Mouse (Mus musculus) embryonic facial prominence, embryonic 11.5 days (tissue): Measurements from ENCODE around the gene Pcbp4. TPM values are rescaled to one million over a fixed set of nuclear protein-coding genes. Genes with fewer than 3 reads are reported as not detected.

Source experiments
- ATAC-seq: fragments of 200-750 bp; cut with Nextera tagmentation; replicated peaks from 2 replicates; pipeline ENCODE4 v1.8.0; 2017; ENCODE audit warnings: low read depth; ENCODE audit not compliant: insufficient number of reproducible peaks, low FRiP score, low TSS enrichment
- DNase-seq: peaks from one replicate; pipeline ENCODE4 v3.0.0-alpha.2; 2015; ENCODE audit warnings: low spot score
- H3K27ac ChIP-seq: fragments of 300-500 bp; sonication (generic); replicated peaks from 2 replicates; pipeline ENCODE4 v1.5.1; 2014; ENCODE audit warnings: mild to moderate bottlenecking, low read depth, low read length, control low read depth
- H3K27me3 ChIP-seq: fragments of 300-500 bp; sonication (generic); 2 replicates; pipeline ENCODE4 v1.6.1; 2014; ENCODE audit warnings: mild to moderate bottlenecking, low read length, moderate library complexity, mixed read lengths; ENCODE audit not compliant: control insufficient read depth, insufficient read depth
- H3K36me3 ChIP-seq: fragments of 300-500 bp; sonication (generic); replicated peaks from 2 replicates; pipeline ENCODE4 v1.6.1; 2014; ENCODE audit warnings: low read depth, mild to moderate bottlenecking, low read length, moderate library complexity, mixed read lengths; ENCODE audit not compliant: control insufficient read depth, insufficient read depth
- H3K4me1 ChIP-seq: fragments of 300-500 bp; sonication (generic); 2 replicates; pipeline ENCODE4 v1.6.1; 2014; ENCODE audit warnings: low read length, mixed read lengths; ENCODE audit not compliant: control insufficient read depth, insufficient read depth
- H3K4me2 ChIP-seq: fragments of 300-500 bp; sonication (generic); 2 replicates; pipeline ENCODE4 v1.6.1; 2014; ENCODE audit warnings: low read depth, mild to moderate bottlenecking, control low read depth, low read length, moderate library complexity
- H3K4me3 ChIP-seq: fragments of 300-500 bp; sonication (generic); 2 replicates; pipeline ENCODE4 v1.5.1; 2014; ENCODE audit warnings: low read depth, low read length, control low read depth
- H3K9ac ChIP-seq: fragments of 300-500 bp; sonication (generic); replicated peaks from 2 replicates; pipeline ENCODE4 v1.6.1; 2014; ENCODE audit warnings: mild to moderate bottlenecking, control low read depth, low read length
- H3K9me3 ChIP-seq: fragments of 300-500 bp; sonication (generic); replicated peaks from 2 replicates; pipeline ENCODE4 v1.6.1; 2016; ENCODE audit warnings: mild to moderate bottlenecking, low read length, inconsistent platforms, mixed read lengths; ENCODE audit not compliant: control insufficient read depth
- WGBS: fragments of 180-500 bp; shearing (Covaris S2); extraction: QIAGEN DNeasy Blood & Tissue Kit; methylation state at CpG from one replicate; pipeline ENCODE4 v1.1.7; 2014; 5-methylcytosine and 5-hydroxymethylcytosine counted together
- polyA plus RNA-seq: library from polyadenylated mRNA; unstranded; fragments of >200 nt; fragmentation: Nextera tagmentation; extraction: Ambion mirVana; gene quantifications from 2 replicates; pipeline ENCODE4 v1.2.1, GENCODE M21; 2014

Gene Pcbp4
- polyA plus RNA-seq, 1 experiment from 2014 or later, result 165 TPM

- Histone ChIP-seq H3K27me3 (no peaks in the 10 kb centered on the region), H3K27ac (peak overlapping the region; percentile 91), H3K9me3 (no peaks in the 10 kb centered on the region), H3K9ac (peak overlapping the region; percentile 70), H3K36me3 (peaks cover 10% of the 10 kb centered on the region), H3K4me3 (peak overlapping the region; percentile 93), H3K4me2 (peak overlapping the region; percentile 70), H3K4me1 (no peaks in the 10 kb centered on the region)
- ATAC-seq (peak; percentile 69), DNase-seq (no peak)
- WGBS, result 25% methylated on average over 11 of the region's 11 CpGs
Measured at GRCm38 (mm10) chr9:106428719-106429220, 24.3 kb upstream of the Pcbp4 start.

GRCm38 (mm10) chr9:106429221-106430014, 23.7 kb upstream of the Pcbp4 start, which contains the start of gene Rpl29:
Gene Rpl29, plus strand, starts transcription at chr9:106429454.
- H3K9me3 ChIP-seq, result no peaks in the 10 kb centered on the region
- ATAC-seq, result peak; percentile 90
- no peaks in the 10 kb centered on the region for H3K4me1 ChIP-seq
- peak within 1 kb of the TSS; percentile 93 for H3K9ac ChIP-seq
- DNase-seq, result peak; percentile 99
- H3K4me2 ChIP-seq, result peak within 1 kb of the TSS; percentile 70
- peak within 1 kb of the TSS; percentile 91 for H3K27ac ChIP-seq
- H3K4me3 ChIP-seq, result peak within 1 kb of the TSS; percentile 93
- H3K36me3 ChIP-seq, result peaks cover 10% of the 10 kb centered on the region
- WGBS, result under 1% methylated on average over 55 of the region's 55 CpGs
- no peaks in the 10 kb centered on the region for H3K27me3 ChIP-seq

- Histone ChIP-seq H3K4me2 (peak overlapping the region; percentile 57), H3K36me3 (peaks cover 10% of the 10 kb centered on the region)
- WGBS, result 0% methylated on average over 4 of the region's 4 CpGs
Measured at GRCm38 (mm10) chr9:106430015-106430264, 23.2 kb upstream of the Pcbp4 start.

GRCm38 (mm10) chr9:106433389-106433788, 19.7 kb upstream of the Pcbp4 start:
- Histone ChIP-seq H3K36me3 (peaks cover 10% of the 10 kb centered on the region), H3K27ac (no peak overlapping the region), H3K4me3 (no peak overlapping the region), H3K9me3 (no peaks in the 10 kb centered on the region), H3K4me1 (no peaks in the 10 kb centered on the region), H3K9ac (no peak overlapping the region), H3K4me2 (no peak overlapping the region), H3K27me3 (no peaks in the 10 kb centered on the region)
- 73% methylated on average over 7 of the region's 7 CpGs for WGBS
- DNase-seq (no peak), ATAC-seq (no peak)

More at GRCm38 (mm10) chr9:106430015-106430264, 23.2 kb upstream of the Pcbp4 start:
- Histone ChIP-seq H3K9me3 (no peaks in the 10 kb centered on the region), H3K4me1 (no peaks in the 10 kb centered on the region), H3K27me3 (no peaks in the 10 kb centered on the region), H3K9ac (peak overlapping the region; percentile 93), H3K27ac (peak overlapping the region; percentile 91), H3K4me3 (peak overlapping the region; percentile 93)
- ATAC-seq (no peak), DNase-seq (no peak)

GRCm38 (mm10) chr9:106436566-106436965, 16.5 kb upstream of the Pcbp4 start:
- WGBS, result 85% methylated on average over 9 of the region's 9 CpGs
- H3K4me1 ChIP-seq, result peaks cover 4% of the 10 kb centered on the region; the same call in 1 of the 2 replicates
- ATAC-seq, result no peak
- no peak overlapping the region for H3K27ac ChIP-seq
- peaks cover 10% of the 10 kb centered on the region for H3K36me3 ChIP-seq
- no peak for DNase-seq
- no peak overlapping the region for H3K9ac ChIP-seq
- H3K4me3 ChIP-seq, result no peak overlapping the region
- no peak overlapping the region for H3K4me2 ChIP-seq
- H3K27me3 ChIP-seq, result no peaks in the 10 kb centered on the region
- no peaks in the 10 kb centered on the region for H3K9me3 ChIP-seq

- Histone ChIP-seq H3K4me2 (no peak overlapping the region), H3K27me3 (no peaks in the 10 kb centered on the region), H3K9me3 (no peaks in the 10 kb centered on the region), H3K36me3 (no peaks in the 10 kb centered on the region), H3K9ac (no peak overlapping the region), H3K27ac (no peak overlapping the region), H3K4me1 (peaks cover 7% of the 10 kb centered on the region), H3K4me3 (no peak overlapping the region)
- DNase-seq (no peak), ATAC-seq (no peak)
- 77% methylated on average over 5 of the region's 5 CpGs for WGBS
Measured at GRCm38 (mm10) chr9:106442680-106443079, 10.4 kb upstream of the Pcbp4 start.

GRCm38 (mm10) chr9:106444836-106445235, 8.3 kb upstream of the Pcbp4 start:
- ATAC-seq (no peak), DNase-seq (no peak)
- Histone ChIP-seq H3K4me3 (no peak overlapping the region), H3K9me3 (no peaks in the 10 kb centered on the region), H3K27ac (no peak overlapping the region), H3K9ac (no peak overlapping the region), H3K27me3 (no peaks in the 10 kb centered on the region), H3K36me3 (no peaks in the 10 kb centered on the region), H3K4me2 (no peak overlapping the region), H3K4me1 (peaks cover 9% of the 10 kb centered on the region)
- WGBS, result 63% methylated on average over 4 of the region's 4 CpGs

- ATAC-seq (peak; percentile 62), DNase-seq (peak; percentile 94)
- peak within 1 kb of the TSS; percentile 44 for H3K4me3 ChIP-seq
- under 1% methylated on average over 24 of the region's 24 CpGs for WGBS
- peak within 1 kb of the TSS; percentile 83 for H3K4me2 ChIP-seq
- no peaks in the 10 kb centered on the region for H3K36me3 ChIP-seq
- no peaks in the 10 kb centered on the region for H3K9me3 ChIP-seq
- H3K4me1 ChIP-seq, result peaks cover 12% of the 10 kb centered on the region
- 0 out of 2 replicates have a peak within 1 kb of the TSS, but pooled peaks have one; percentile 15 for H3K27ac ChIP-seq
- no peaks in the 10 kb centered on the region for H3K27me3 ChIP-seq
- peak within 1 kb of the TSS; percentile 71 for H3K9ac ChIP-seq
Measured at GRCm38 (mm10) chr9:106447348-106447747, 5.7 kb upstream of the Pcbp4 start, which contains the start of the genes Abhd14b and Abhd14a. Gene Abhd14b, plus strand, starts transcription at chr9:106447459. Gene Abhd14a, minus strand, starts transcription at chr9:106447678.
